Mouse (Mus musculus) midbrain, embryonic 11.5 days (tissue): ENCODE results near the gene Errfi1. TPM values are rescaled to one million over a fixed set of nuclear protein-coding genes. Genes with fewer than 3 reads are reported as not detected.

Source experiments
- ATAC-seq: fragments of 200-750 bp; cut with Nextera tagmentation; 2 replicates; pipeline ENCODE4 v1.8.0; 2017; ENCODE audit warnings: moderate TSS enrichment, moderate library complexity; ENCODE audit not compliant: low FRiP score
- DNase-seq: peaks from one replicate; pipeline ENCODE4 v3.0.0; 2015; ENCODE audit warnings: low spot score; ENCODE audit errors: missing footprints
- H3K27ac ChIP-seq: fragments of 300-500 bp; sonication (generic); 2 replicates; pipeline ENCODE4 v1.5.1; 2014; ENCODE audit warnings: low read depth, low read length
- H3K27me3 ChIP-seq: fragments of 300-500 bp; sonication (generic); 2 replicates; pipeline ENCODE4 v1.6.1; 2014; ENCODE audit warnings: mild to moderate bottlenecking, low read length, moderate library complexity, mixed read lengths; ENCODE audit not compliant: control insufficient read depth, insufficient read depth
- H3K36me3 ChIP-seq: fragments of 300-500 bp; sonication (generic); 2 replicates; pipeline ENCODE4 v1.6.1; 2014; ENCODE audit warnings: mild to moderate bottlenecking, low read length, moderate library complexity, mixed read lengths; ENCODE audit not compliant: control insufficient read depth, insufficient read depth
- H3K4me1 ChIP-seq: fragments of 300-500 bp; sonication (generic); 2 replicates; pipeline ENCODE4 v1.6.1; 2014; ENCODE audit warnings: low read length; ENCODE audit not compliant: control insufficient read depth, insufficient read depth
- H3K4me2 ChIP-seq: fragments of 300-500 bp; sonication (generic); 2 replicates; pipeline ENCODE4 v1.6.1; 2014; ENCODE audit warnings: mild to moderate bottlenecking, moderate library complexity
- H3K4me3 ChIP-seq: fragments of 300-500 bp; sonication (generic); 2 replicates; pipeline ENCODE4 v1.5.1; 2014; ENCODE audit warnings: low read depth, low read length
- H3K9ac ChIP-seq: fragments of 300-500 bp; sonication (generic); 2 replicates; pipeline ENCODE4 v1.6.1; 2014; ENCODE audit warnings: low read length
- H3K9me3 ChIP-seq: fragments of 300-500 bp; sonication (generic); 2 replicates; pipeline ENCODE4 v1.6.1; 2016; ENCODE audit warnings: low read length; ENCODE audit not compliant: control insufficient read depth
- WGBS: fragments of 180-500 bp; shearing (Covaris S2); extraction: QIAGEN DNeasy Blood & Tissue Kit; methylation state at CpG from one replicate; pipeline ENCODE4 v1.1.7; 2014; 5-methylcytosine and 5-hydroxymethylcytosine counted together
- polyA plus RNA-seq: library from polyadenylated mRNA; unstranded; fragments of >200 nt; fragmentation: Nextera tagmentation; extraction: Ambion mirVana; gene quantifications from 2 replicates; pipeline ENCODE4 v1.2.1, GENCODE M21; 2014

The Errfi1 gene
- polyA plus RNA-seq, 1 experiment from 2014 or later, result 29.5 TPM

- Histone ChIP-seq H3K27ac (no peak overlapping the region), H3K36me3 (no peaks in the 10 kb centered on the region), H3K4me2 (no peak overlapping the region), H3K27me3 (no peaks in the 10 kb centered on the region), H3K9ac (no peak overlapping the region), H3K9me3 (no peaks in the 10 kb centered on the region), H3K4me3 (no peak overlapping the region), H3K4me1 (no peaks in the 10 kb centered on the region)
- 90% methylated on average over 12 of the region's 12 CpGs for WGBS
- DNase-seq (no peak), ATAC-seq (no peak)
These were observed 16.8 kb upstream of the Errfi1 start for GRCm38 (mm10) chr4:150836961-150837360.

GRCm38 (mm10) chr4:150837458-150837857 is 16.3 kb upstream of the Errfi1 start:
- 89% methylated on average over 6 of the region's 6 CpGs for WGBS
- Histone ChIP-seq H3K27me3 (no peaks in the 10 kb centered on the region), H3K4me3 (no peak overlapping the region), H3K9me3 (no peaks in the 10 kb centered on the region), H3K9ac (no peak overlapping the region), H3K4me1 (no peaks in the 10 kb centered on the region), H3K4me2 (no peak overlapping the region), H3K27ac (no peak overlapping the region), H3K36me3 (no peaks in the 10 kb centered on the region)
- no peak for DNase-seq
- no peak for ATAC-seq

- 87% methylated on average over 5 of the region's 5 CpGs for WGBS
- ATAC-seq (no peak), DNase-seq (no peak)
- no peaks in the 10 kb centered on the region for H3K27me3 ChIP-seq
- peaks cover 6% of the 10 kb centered on the region; the same call in 1 of the 2 replicates for H3K4me1 ChIP-seq
- no peaks in the 10 kb centered on the region for H3K9me3 ChIP-seq
- H3K27ac ChIP-seq, result no peak overlapping the region
- no peak overlapping the region for H3K4me3 ChIP-seq
- no peak overlapping the region for H3K4me2 ChIP-seq
- no peak overlapping the region for H3K9ac ChIP-seq
- no peaks in the 10 kb centered on the region for H3K36me3 ChIP-seq
These were observed 11.7 kb upstream of the Errfi1 start for GRCm38 (mm10) chr4:150842045-150842444.

GRCm38 (mm10) chr4:150843181-150843580 is 10.5 kb upstream of the Errfi1 start:
- H3K36me3 ChIP-seq, result no peaks in the 10 kb centered on the region
- ATAC-seq (no peak), DNase-seq (no peak)
- no peak overlapping the region for H3K4me2 ChIP-seq
- H3K27me3 ChIP-seq, result no peaks in the 10 kb centered on the region
- WGBS, result 92% methylated on average over 7 of the region's 7 CpGs
- no peak overlapping the region for H3K4me3 ChIP-seq
- no peaks in the 10 kb centered on the region for H3K9me3 ChIP-seq
- no peak overlapping the region for H3K9ac ChIP-seq
- peaks cover 6% of the 10 kb centered on the region; the same call in 1 of the 2 replicates for H3K4me1 ChIP-seq
- no peak overlapping the region for H3K27ac ChIP-seq

GRCm38 (mm10) chr4:150846316-150846715 is 7.4 kb upstream of the Errfi1 start:
- H3K9me3 ChIP-seq, result no peaks in the 10 kb centered on the region
- 38% methylated on average over 8 of the region's 8 CpGs for WGBS
- no peak for DNase-seq

GRCm38 (mm10) chr4:150849964-150850363 is 3.8 kb upstream of the Errfi1 start:
- no peaks in the 10 kb centered on the region for H3K9me3 ChIP-seq
- no peak overlapping the region for H3K4me3 ChIP-seq
- no peak overlapping the region for H3K27ac ChIP-seq
- DNase-seq (no peak), ATAC-seq (no peak)
- H3K27me3 ChIP-seq, result peaks cover 5% of the 10 kb centered on the region; the same call in 1 of the 2 replicates
- no peaks in the 10 kb centered on the region for H3K36me3 ChIP-seq
- 71% methylated on average over 10 of the region's 10 CpGs for WGBS
- H3K4me2 ChIP-seq, result no peak overlapping the region
- peaks cover 6% of the 10 kb centered on the region; the same call in 1 of the 2 replicates for H3K4me1 ChIP-seq
- no peak overlapping the region for H3K9ac ChIP-seq

More at GRCm38 (mm10) chr4:150846316-150846715, 7.4 kb upstream of the Errfi1 start:
- Histone ChIP-seq H3K4me2 (no peak overlapping the region), H3K36me3 (no peaks in the 10 kb centered on the region), H3K9ac (0 out of 2 replicates have a peak overlapping the region, but pooled peaks have one; percentile 5), H3K27ac (no peak overlapping the region), H3K27me3 (no peaks in the 10 kb centered on the region), H3K4me1 (peaks cover 6% of the 10 kb centered on the region; the same call in 1 of the 2 replicates), H3K4me3 (no peak overlapping the region)
- ATAC-seq, result no peak

GRCm38 (mm10) chr4:150850893-150851292 is 2.8 kb upstream of the Errfi1 start:
- no peak overlapping the region for H3K27ac ChIP-seq
- no peaks in the 10 kb centered on the region for H3K36me3 ChIP-seq
- no peak overlapping the region for H3K4me3 ChIP-seq
- H3K4me1 ChIP-seq, result peaks cover 6% of the 10 kb centered on the region
- H3K4me2 ChIP-seq, result no peak overlapping the region
- no peak for DNase-seq
- H3K9ac ChIP-seq, result no peak overlapping the region
- ATAC-seq, result no peak
- H3K27me3 ChIP-seq, result peaks cover 5% of the 10 kb centered on the region; the same call in 1 of the 2 replicates
- WGBS, result 90% methylated on average over 4 of the region's 4 CpGs
- H3K9me3 ChIP-seq, result no peaks in the 10 kb centered on the region

- Histone ChIP-seq H3K4me3 (no peak overlapping the region), H3K27me3 (peaks cover 5% of the 10 kb centered on the region; the same call in 1 of the 2 replicates), H3K9ac (no peak overlapping the region), H3K36me3 (no peaks in the 10 kb centered on the region), H3K27ac (no peak overlapping the region), H3K9me3 (no peaks in the 10 kb centered on the region), H3K4me1 (peaks cover 3% of the 10 kb centered on the region), H3K4me2 (no peak overlapping the region)
- ATAC-seq (no peak), DNase-seq (no peak)
- WGBS, result 74% methylated on average over 8 of the region's 8 CpGs
These were observed 1.7 kb upstream of the Errfi1 start for GRCm38 (mm10) chr4:150852045-150852444.

GRCm38 (mm10) chr4:150852479-150852878 is 1.2 kb upstream of the Errfi1 start:
- Histone ChIP-seq H3K9ac (no peak overlapping the region), H3K4me2 (no peak overlapping the region), H3K27ac (no peak overlapping the region), H3K9me3 (no peaks in the 10 kb centered on the region), H3K4me3 (no peak overlapping the region), H3K4me1 (peaks cover 3% of the 10 kb centered on the region), H3K36me3 (no peaks in the 10 kb centered on the region), H3K27me3 (peaks cover 5% of the 10 kb centered on the region; the same call in 1 of the 2 replicates)
- ATAC-seq (no peak), DNase-seq (no peak)
- WGBS, result 76% methylated on average over 4 of the region's 4 CpGs
